Mouse (Mus musculus): ENCODE data around the gene Fam98c. TPM values are rescaled to one million over a fixed set of nuclear protein-coding genes. Genes with fewer than 3 reads are reported as not detected.
"Not testable (repeated sequence)": the region's sequence is repeated elsewhere in the genome, so short reads cannot be mapped to it uniquely, and the experiment has no call there.

Fam98c gene
- polyA plus RNA-seq, 1 experiment from 2014 or later: 10.8 TPM

GRCm38 (mm10) chr7:29151486-29151885 lies 4.5 kb downstream of the Fam98c start:
- Histone ChIP-seq H3K9ac (replicated peaks; ENCODE audit: low read length) (no peak overlapping the region), H3K27ac (replicated peaks; ENCODE audit: low read depth, low read length) (no peak overlapping the region), H3K27me3 (ENCODE audit: control insufficient read depth, insufficient read depth, low read length) (no peaks in the 10 kb centered on the region), H3K36me3 (replicated peaks; ENCODE audit: control insufficient read depth, insufficient read depth, low read depth, low read length) (no peaks in the 10 kb centered on the region), H3K9me3 (replicated peaks; ENCODE audit: control insufficient read depth, low read length) (no peaks in the 10 kb centered on the region), H3K4me3 (ENCODE audit: low read depth, low read length) (no peak overlapping the region), H3K4me2 (ENCODE audit: low read depth, low read length) (no peak overlapping the region), H3K4me1 (ENCODE audit: control insufficient read depth, insufficient read depth, low read length) (no peaks in the 10 kb centered on the region)
- DNase-seq (ENCODE audit: low spot score) (no peak), ATAC-seq (replicated peaks; ENCODE audit: insufficient number of reproducible peaks, low FRiP score, low TSS enrichment, low read depth) (no peak)
- 69% methylated on average over 10 of the region's 10 CpGs for WGBS

GRCm38 (mm10) chr7:29148771-29149170 lies 7.3 kb downstream of the Fam98c start:
- Histone ChIP-seq H3K9me3 (replicated peaks; ENCODE audit: control insufficient read depth, low read length) (no peaks in the 10 kb centered on the region), H3K27ac (replicated peaks; ENCODE audit: low read depth, low read length) (no peak overlapping the region), H3K27me3 (ENCODE audit: control insufficient read depth, insufficient read depth, low read length) (no peaks in the 10 kb centered on the region), H3K9ac (replicated peaks; ENCODE audit: low read length) (no peak overlapping the region), H3K4me1 (ENCODE audit: control insufficient read depth, insufficient read depth, low read length) (no peaks in the 10 kb centered on the region), H3K4me2 (ENCODE audit: low read depth, low read length) (no peak overlapping the region), H3K4me3 (ENCODE audit: low read depth, low read length) (no peak overlapping the region), H3K36me3 (replicated peaks; ENCODE audit: control insufficient read depth, insufficient read depth, low read depth, low read length) (no peaks in the 10 kb centered on the region)
- no peak for ATAC-seq (replicated peaks; ENCODE audit: insufficient number of reproducible peaks, low FRiP score, low TSS enrichment, low read depth)
- DNase-seq (ENCODE audit: low spot score): no peak
- WGBS: 84% methylated on average over 15 of the region's 15 CpGs

- H3K36me3 ChIP-seq (replicated peaks; ENCODE audit: control insufficient read depth, insufficient read depth, low read depth, low read length): no peaks in the 10 kb centered on the region
- H3K27me3 ChIP-seq (ENCODE audit: control insufficient read depth, insufficient read depth, low read length): no peaks in the 10 kb centered on the region
- ATAC-seq (replicated peaks; ENCODE audit: insufficient number of reproducible peaks, low FRiP score, low TSS enrichment, low read depth) (no peak), DNase-seq (ENCODE audit: low spot score) (no peak)
- H3K9me3 ChIP-seq (replicated peaks; ENCODE audit: control insufficient read depth, low read length): no peaks in the 10 kb centered on the region
- no peak overlapping the region for H3K4me2 ChIP-seq (ENCODE audit: low read depth, low read length)
- no peak overlapping the region for H3K9ac ChIP-seq (replicated peaks; ENCODE audit: low read length)
- no peak overlapping the region for H3K4me3 ChIP-seq (ENCODE audit: low read depth, low read length)
- no peak overlapping the region for H3K27ac ChIP-seq (replicated peaks; ENCODE audit: low read depth, low read length)
- 88% methylated on average over 7 of the region's 7 CpGs for WGBS
- no peaks in the 10 kb centered on the region for H3K4me1 ChIP-seq (ENCODE audit: control insufficient read depth, insufficient read depth, low read length)
Measured at GRCm38 (mm10) chr7:29146625-29147367, 9.2 kb downstream of the Fam98c start.

- no peak for ATAC-seq (replicated peaks; ENCODE audit: insufficient number of reproducible peaks, low FRiP score, low TSS enrichment, low read depth)
- no peaks in the 10 kb centered on the region for H3K4me1 ChIP-seq (ENCODE audit: control insufficient read depth, insufficient read depth, low read length)
- H3K27me3 ChIP-seq (ENCODE audit: control insufficient read depth, insufficient read depth, low read length): no peaks in the 10 kb centered on the region
- H3K4me3 ChIP-seq (ENCODE audit: low read depth, low read length): no peak overlapping the region
- no peak overlapping the region for H3K27ac ChIP-seq (replicated peaks; ENCODE audit: low read depth, low read length)
- no peaks in the 10 kb centered on the region for H3K9me3 ChIP-seq (replicated peaks; ENCODE audit: control insufficient read depth, low read length)
- no peak overlapping the region for H3K4me2 ChIP-seq (ENCODE audit: low read depth, low read length)
- H3K9ac ChIP-seq (replicated peaks; ENCODE audit: low read length): no peak overlapping the region
- no peak for DNase-seq (ENCODE audit: low spot score)
- H3K36me3 ChIP-seq (replicated peaks; ENCODE audit: control insufficient read depth, insufficient read depth, low read depth, low read length): no peaks in the 10 kb centered on the region
- 96% methylated on average over 4 of the region's 4 CpGs for WGBS
Measured at GRCm38 (mm10) chr7:29144006-29144405, 12.0 kb downstream of the Fam98c start.

- WGBS: 81% methylated on average over 8 of the region's 8 CpGs
Measured at GRCm38 (mm10) chr7:29141416-29141815, 14.6 kb downstream of the Fam98c start.

GRCm38 (mm10) chr7:29139237-29139636 lies 16.8 kb downstream of the Fam98c start:
- 93% methylated on average over 3 of the region's 4 CpGs for WGBS

More at GRCm38 (mm10) chr7:29141416-29141815, 14.6 kb downstream of the Fam98c start:
- no peak overlapping the region for H3K4me2 ChIP-seq (ENCODE audit: low read depth, low read length)
- H3K9ac ChIP-seq (replicated peaks; ENCODE audit: low read length): no peak overlapping the region
- DNase-seq (ENCODE audit: low spot score) (no peak), ATAC-seq (replicated peaks; ENCODE audit: insufficient number of reproducible peaks, low FRiP score, low TSS enrichment, low read depth) (no peak)
- no peaks in the 10 kb centered on the region for H3K27me3 ChIP-seq (ENCODE audit: control insufficient read depth, insufficient read depth, low read length)
- no peaks in the 10 kb centered on the region for H3K9me3 ChIP-seq (replicated peaks; ENCODE audit: control insufficient read depth, low read length)
- H3K27ac ChIP-seq (replicated peaks; ENCODE audit: low read depth, low read length): no peak overlapping the region
- H3K4me1 ChIP-seq (ENCODE audit: control insufficient read depth, insufficient read depth, low read length): no peaks in the 10 kb centered on the region; the same call in 1 of the 2 replicates
- no peak overlapping the region for H3K4me3 ChIP-seq (ENCODE audit: low read depth, low read length)
- H3K36me3 ChIP-seq (replicated peaks; ENCODE audit: control insufficient read depth, insufficient read depth, low read depth, low read length): no peaks in the 10 kb centered on the region

GRCm38 (mm10) chr7:29137429-29137828 lies 18.6 kb downstream of the Fam98c start:
- no peak overlapping the region for H3K4me2 ChIP-seq (ENCODE audit: low read depth, low read length)
- ATAC-seq (replicated peaks; ENCODE audit: insufficient number of reproducible peaks, low FRiP score, low TSS enrichment, low read depth) (no peak), DNase-seq (ENCODE audit: low spot score) (no peak)
- no peaks in the 10 kb centered on the region for H3K27me3 ChIP-seq (ENCODE audit: control insufficient read depth, insufficient read depth, low read length)
- 38% methylated on average over 16 of the region's 16 CpGs for WGBS
- no peak overlapping the region for H3K4me3 ChIP-seq (ENCODE audit: low read depth, low read length)
- H3K9ac ChIP-seq (replicated peaks; ENCODE audit: low read length): no peak overlapping the region
- no peaks in the 10 kb centered on the region for H3K36me3 ChIP-seq (replicated peaks; ENCODE audit: control insufficient read depth, insufficient read depth, low read depth, low read length)
- no peak overlapping the region for H3K27ac ChIP-seq (replicated peaks; ENCODE audit: low read depth, low read length)
- no peaks in the 10 kb centered on the region; the same call in 1 of the 2 replicates for H3K4me1 ChIP-seq (ENCODE audit: control insufficient read depth, insufficient read depth, low read length)
- H3K9me3 ChIP-seq (replicated peaks; ENCODE audit: control insufficient read depth, low read length): no peaks in the 10 kb centered on the region

More at GRCm38 (mm10) chr7:29139237-29139636, 16.8 kb downstream of the Fam98c start:
- ATAC-seq (replicated peaks; ENCODE audit: insufficient number of reproducible peaks, low FRiP score, low TSS enrichment, low read depth); H3K9me3 ChIP-seq (replicated peaks; ENCODE audit: control insufficient read depth, low read length); H3K4me3 ChIP-seq (ENCODE audit: low read depth, low read length); H3K4me1 ChIP-seq (ENCODE audit: control insufficient read depth, insufficient read depth, low read length); H3K27me3 ChIP-seq (ENCODE audit: control insufficient read depth, insufficient read depth, low read length); H3K4me2 ChIP-seq (ENCODE audit: low read depth, low read length); DNase-seq (ENCODE audit: low spot score); H3K27ac ChIP-seq (replicated peaks; ENCODE audit: low read depth, low read length); H3K36me3 ChIP-seq (replicated peaks; ENCODE audit: control insufficient read depth, insufficient read depth, low read depth, low read length); H3K9ac ChIP-seq (replicated peaks; ENCODE audit: low read length): not testable (repeated sequence)

GRCm38 (mm10) chr7:29134693-29135386 lies 21.2 kb downstream of the Fam98c start, which contains the start of gene Rasgrp4:
Gene Rasgrp4, plus strand, starts transcription at chr7:29134851.
- Histone ChIP-seq H3K4me2 (ENCODE audit: low read depth, low read length) (peak within 1 kb of the TSS; percentile 70), H3K4me3 (ENCODE audit: low read depth, low read length) (peak within 1 kb of the TSS; percentile 26), H3K27ac (replicated peaks; ENCODE audit: low read depth, low read length) (no peak within 1 kb of the TSS), H3K27me3 (ENCODE audit: control insufficient read depth, insufficient read depth, low read length) (no peaks in the 10 kb centered on the region), H3K9me3 (replicated peaks; ENCODE audit: control insufficient read depth, low read length) (no peaks in the 10 kb centered on the region), H3K36me3 (replicated peaks; ENCODE audit: control insufficient read depth, insufficient read depth, low read depth, low read length) (no peaks in the 10 kb centered on the region), H3K9ac (replicated peaks; ENCODE audit: low read length) (peak within 1 kb of the TSS; percentile 28), H3K4me1 (ENCODE audit: control insufficient read depth, insufficient read depth, low read length) (no peaks in the 10 kb centered on the region; the same call in 1 of the 2 replicates)
- 0% methylated on average over 12 of the region's 20 CpGs for whole genome bisulfite sequencing
- peak; percentile 42; the same call in 1 of the 2 replicates for ATAC-seq (replicated peaks; ENCODE audit: insufficient number of reproducible peaks, low FRiP score, low TSS enrichment, low read depth)
- peak; percentile 66 for DNase-seq (ENCODE audit: low spot score)

Data from embryonic facial prominence, embryonic 11.5 days (tissue).